Mouse (Mus musculus) hindbrain, embryonic 13.5 days (tissue): Measurements from ENCODE around the gene Cdc42se2. TPM values are rescaled to one million over a fixed set of nuclear protein-coding genes. Genes with fewer than 3 reads are reported as not detected.

Source experiments
- ATAC-seq: fragments of 200-750 bp; cut with Nextera tagmentation; 2 replicates; pipeline ENCODE4 v1.8.0; 2017; ENCODE audit warnings: moderate TSS enrichment; ENCODE audit not compliant: low FRiP score
- H3K27ac ChIP-seq: fragments of 300-500 bp; sonication (generic); 2 replicates; pipeline ENCODE4 v1.5.1; 2015; ENCODE audit warnings: inconsistent platforms, mild to moderate bottlenecking, moderate library complexity
- H3K27me3 ChIP-seq: fragments of 300-500 bp; sonication (generic); 2 replicates; pipeline ENCODE4 v1.6.1; 2015; ENCODE audit warnings: mild to moderate bottlenecking, inconsistent platforms
- H3K36me3 ChIP-seq: fragments of 300-500 bp; sonication (generic); 2 replicates; pipeline ENCODE4 v1.6.1; 2015; ENCODE audit warnings: mild to moderate bottlenecking, inconsistent platforms
- H3K4me1 ChIP-seq: fragments of 300-500 bp; sonication (generic); replicated peaks from 2 replicates; pipeline ENCODE4 v1.6.1; 2015; ENCODE audit warnings: inconsistent platforms
- H3K4me2 ChIP-seq: fragments of 300-500 bp; sonication (generic); 2 replicates; pipeline ENCODE4 v1.6.1; 2015; ENCODE audit warnings: inconsistent platforms, mild to moderate bottlenecking, moderate library complexity
- H3K4me3 ChIP-seq: fragments of 300-500 bp; sonication (generic); 2 replicates; pipeline ENCODE4 v1.5.1; 2015; ENCODE audit warnings: mild to moderate bottlenecking, inconsistent platforms
- H3K9ac ChIP-seq: fragments of 300-500 bp; sonication (generic); 2 replicates; pipeline ENCODE4 v1.6.1; 2015; ENCODE audit warnings: mild to moderate bottlenecking, inconsistent platforms
- H3K9me3 ChIP-seq: fragments of 300-500 bp; sonication (generic); 2 replicates; pipeline ENCODE4 v1.6.1; 2016; ENCODE audit warnings: inconsistent platforms
- WGBS: fragments of 180-500 bp; shearing (Covaris S2); methylation state at CpG from one replicate; pipeline ENCODE4 v1.1.7; 2015; 5-methylcytosine and 5-hydroxymethylcytosine counted together
- polyA plus RNA-seq: library from polyadenylated mRNA; unstranded; fragments of >200 nt; fragmentation: Nextera tagmentation; extraction: Ambion mirVana; gene quantifications from 2 replicates; pipeline ENCODE4 v1.2.1, GENCODE M21; 2015

Gene Cdc42se2
- polyA plus RNA-seq, 1 experiment from 2014 or later = 162 TPM

DNA sequence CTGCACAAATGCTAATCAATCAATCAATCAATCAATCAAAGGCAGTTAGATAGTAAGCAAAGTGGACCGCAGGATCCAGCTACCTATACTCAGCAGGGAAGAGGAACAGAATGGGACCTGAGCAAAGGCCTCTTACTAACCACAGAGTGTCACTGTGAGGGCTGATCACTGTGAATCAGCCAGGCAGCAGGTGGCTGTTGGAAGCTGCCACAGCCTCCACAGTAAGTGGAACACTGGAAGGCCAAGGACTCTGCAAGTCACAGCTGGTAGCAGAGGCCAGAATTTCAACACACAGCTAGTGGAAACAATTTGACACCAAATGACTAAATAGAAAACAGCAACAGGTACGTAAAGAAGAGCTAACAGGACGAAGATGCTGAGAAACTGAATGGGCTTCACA lies 68.9 kb downstream of the Cdc42se2 start:
- Histone ChIP-seq H3K27me3 (no peaks in the 10 kb centered on the region), H3K4me3 (no peak overlapping the region), H3K9me3 (no peaks in the 10 kb centered on the region), H3K27ac (0 out of 2 replicates have a peak overlapping the region, but pooled peaks have one; percentile 40), H3K4me1 (peaks cover 5% of the 10 kb centered on the region; the same call in 1 of the 2 replicates), H3K36me3 (peaks cover 66% of the 10 kb centered on the region), H3K4me2 (no peak overlapping the region), H3K9ac (no peak overlapping the region)
- ATAC-seq = no peak
- 90% methylated on average over 3 of the region's 3 CpGs for WGBS

DNA sequence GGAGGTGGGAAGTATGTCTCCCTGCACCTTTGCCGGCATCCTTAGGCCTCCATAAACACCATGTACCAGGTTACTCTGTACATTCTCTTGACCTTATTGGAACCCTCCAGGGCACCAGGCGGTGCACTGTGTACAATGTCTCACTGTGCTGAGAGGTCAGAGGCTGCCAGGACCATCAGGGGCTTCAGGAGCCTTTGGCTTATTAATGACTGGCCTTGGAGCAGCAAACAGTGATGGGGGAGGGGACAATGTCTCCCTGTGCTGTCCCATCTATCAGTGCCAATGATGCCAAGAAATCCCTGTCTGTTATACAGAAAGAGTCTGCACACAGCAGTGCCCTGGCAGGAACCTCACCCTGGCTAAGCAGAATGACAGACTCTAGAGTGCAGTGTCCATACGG lies 69.6 kb downstream of the Cdc42se2 start:
- WGBS = 73% methylated on average over 3 of the region's 3 CpGs
- no peak for ATAC-seq

DNA sequence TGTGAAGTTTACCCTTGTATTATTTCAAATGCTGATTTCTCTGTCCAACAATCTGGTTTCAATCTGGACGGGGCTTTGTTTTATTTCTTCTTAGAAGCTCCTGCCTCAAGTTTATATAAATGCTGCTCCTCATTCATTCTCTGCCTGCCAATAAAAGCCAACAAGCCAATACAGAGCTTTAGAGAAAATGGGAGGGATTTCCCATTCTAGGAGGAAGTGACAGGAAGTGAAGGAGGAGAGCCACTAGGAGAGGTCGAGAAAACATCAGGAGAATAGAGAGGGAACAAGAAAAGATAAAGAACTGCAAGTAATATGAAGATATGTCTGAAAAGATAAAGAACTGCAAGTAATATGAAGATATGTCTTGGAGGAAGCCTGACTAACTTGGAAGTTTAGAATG lies 74.6 kb downstream of the Cdc42se2 start:
- 88% methylated on average over 2 of the region's 2 CpGs for WGBS
- no peaks in the 10 kb centered on the region for H3K9me3 ChIP-seq

More for the DNA sequence above, 69.6 kb downstream of the Cdc42se2 start:
- Histone ChIP-seq H3K27me3 (no peaks in the 10 kb centered on the region), H3K4me1 (peaks cover 5% of the 10 kb centered on the region; the same call in 1 of the 2 replicates), H3K4me3 (no peak overlapping the region), H3K27ac (peak overlapping the region; percentile 40; the same call in 1 of the 2 replicates), H3K4me2 (no peak overlapping the region), H3K36me3 (peaks cover 59% of the 10 kb centered on the region), H3K9me3 (no peaks in the 10 kb centered on the region), H3K9ac (no peak overlapping the region)

DNA sequence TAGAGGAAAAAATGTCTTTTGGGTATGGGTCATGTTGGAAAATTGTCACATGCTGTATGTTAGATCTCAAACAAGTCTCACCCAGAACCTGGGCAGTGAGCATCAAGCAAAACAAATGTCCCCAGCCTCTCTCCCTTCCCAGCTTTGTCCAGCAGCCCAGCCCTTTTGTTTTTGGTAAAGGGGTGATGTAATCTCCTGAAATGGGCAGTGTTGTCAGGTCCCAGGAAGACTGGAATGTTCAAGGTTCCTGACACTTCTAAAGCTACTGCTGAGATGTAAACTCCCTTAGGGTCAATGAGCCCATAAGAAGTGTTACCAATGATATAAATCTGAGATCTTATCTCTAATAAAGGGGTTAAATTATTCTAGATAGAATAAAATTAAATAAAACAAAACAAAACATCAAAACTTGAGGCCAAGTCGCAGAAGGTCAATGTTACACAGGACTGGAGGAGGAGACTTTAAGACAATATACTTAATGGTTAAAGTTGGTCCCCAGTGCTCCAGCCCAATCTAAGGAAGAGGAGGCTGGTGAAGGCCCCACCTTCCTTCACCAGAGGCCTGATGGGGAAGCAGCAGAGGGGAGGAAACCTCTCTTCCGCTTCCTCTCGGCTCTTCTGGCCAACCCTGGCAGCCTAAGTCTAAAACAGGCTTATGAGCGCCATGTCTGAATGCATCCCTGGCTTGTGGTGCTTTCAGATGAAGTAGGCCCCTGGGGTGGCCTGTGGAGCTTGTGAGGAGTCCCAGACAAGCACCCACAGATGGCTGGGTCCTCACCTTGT lies 76.8 kb downstream of the Cdc42se2 start:
- Histone ChIP-seq H3K4me2 (no peak overlapping the region), H3K9me3 (no peaks in the 10 kb centered on the region), H3K27ac (no peak overlapping the region), H3K36me3 (peaks cover 12% of the 10 kb centered on the region), H3K9ac (no peak overlapping the region), H3K4me3 (no peak overlapping the region), H3K27me3 (no peaks in the 10 kb centered on the region), H3K4me1 (no peaks in the 10 kb centered on the region)
- WGBS = 82% methylated on average over 4 of the region's 4 CpGs
- no peak for ATAC-seq

More for the DNA sequence above, 74.6 kb downstream of the Cdc42se2 start:
- no peak for ATAC-seq
- H3K4me2 ChIP-seq = no peak overlapping the region
- no peaks in the 10 kb centered on the region for H3K27me3 ChIP-seq
- peaks cover 28% of the 10 kb centered on the region for H3K36me3 ChIP-seq
- no peak overlapping the region for H3K4me3 ChIP-seq
- H3K27ac ChIP-seq = no peak overlapping the region
- no peak overlapping the region for H3K9ac ChIP-seq
- no peaks in the 10 kb centered on the region for H3K4me1 ChIP-seq

DNA sequence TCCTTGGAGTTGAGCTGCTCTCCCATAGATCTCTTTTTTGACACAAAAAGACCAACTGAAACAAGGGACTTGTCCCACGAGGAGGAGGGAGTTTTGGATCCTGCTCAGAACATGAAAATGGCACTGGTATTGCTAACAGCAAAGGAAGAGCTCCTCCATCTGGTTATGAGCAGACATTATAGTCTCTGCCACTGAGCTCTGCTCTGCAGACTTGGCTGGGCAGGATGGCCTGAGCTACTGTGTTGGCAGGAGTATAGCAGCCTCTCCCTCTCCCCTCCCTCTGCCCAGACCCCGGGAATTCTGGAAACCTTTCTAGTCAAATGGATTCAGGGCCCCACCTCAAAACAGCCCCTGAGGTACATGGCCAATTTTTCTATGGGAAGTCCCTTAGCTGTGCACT lies 77.8 kb downstream of the Cdc42se2 start:
- no peak overlapping the region for H3K9ac ChIP-seq
- no peaks in the 10 kb centered on the region for H3K9me3 ChIP-seq
- no peaks in the 10 kb centered on the region for H3K27me3 ChIP-seq
- 77% methylated on average over 2 of the region's 2 CpGs for WGBS
- H3K4me2 ChIP-seq = no peak overlapping the region
- H3K4me3 ChIP-seq = no peak overlapping the region
- no peaks in the 10 kb centered on the region for H3K4me1 ChIP-seq
- no peak for ATAC-seq
- H3K36me3 ChIP-seq = peaks cover 8% of the 10 kb centered on the region; the same call in 1 of the 2 replicates
- H3K27ac ChIP-seq = no peak overlapping the region

DNA sequence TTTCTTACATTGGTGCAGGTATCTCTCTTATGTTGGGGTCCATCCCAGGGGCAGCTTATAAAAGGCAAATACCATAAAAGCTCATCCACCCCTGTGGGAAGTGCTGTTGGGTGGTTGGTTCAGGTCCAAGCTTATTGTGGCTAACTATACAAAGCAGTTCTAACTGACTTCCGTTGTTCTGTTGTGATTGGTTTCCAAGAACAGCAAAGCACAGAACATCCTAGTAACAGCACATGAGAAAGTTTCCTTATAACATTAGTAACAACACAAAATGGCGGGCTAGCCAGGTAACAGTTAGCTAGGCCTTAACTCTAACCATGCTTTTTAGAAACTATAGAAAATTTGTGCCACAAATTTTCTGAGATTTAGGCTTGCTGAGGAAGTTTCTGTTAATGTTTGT lies 79.3 kb downstream of the Cdc42se2 start:
- no peaks in the 10 kb centered on the region for H3K9me3 ChIP-seq
- H3K4me3 ChIP-seq = no peak overlapping the region
- no peaks in the 10 kb centered on the region for H3K27me3 ChIP-seq
- H3K9ac ChIP-seq = no peak overlapping the region
- H3K4me1 ChIP-seq = no peaks in the 10 kb centered on the region
- no peak overlapping the region for H3K4me2 ChIP-seq
- 95% methylated on average over 2 of the region's 2 CpGs for WGBS
- no peak for ATAC-seq
- H3K27ac ChIP-seq = no peak overlapping the region
- H3K36me3 ChIP-seq = peaks cover 8% of the 10 kb centered on the region; the same call in 1 of the 2 replicates

DNA sequence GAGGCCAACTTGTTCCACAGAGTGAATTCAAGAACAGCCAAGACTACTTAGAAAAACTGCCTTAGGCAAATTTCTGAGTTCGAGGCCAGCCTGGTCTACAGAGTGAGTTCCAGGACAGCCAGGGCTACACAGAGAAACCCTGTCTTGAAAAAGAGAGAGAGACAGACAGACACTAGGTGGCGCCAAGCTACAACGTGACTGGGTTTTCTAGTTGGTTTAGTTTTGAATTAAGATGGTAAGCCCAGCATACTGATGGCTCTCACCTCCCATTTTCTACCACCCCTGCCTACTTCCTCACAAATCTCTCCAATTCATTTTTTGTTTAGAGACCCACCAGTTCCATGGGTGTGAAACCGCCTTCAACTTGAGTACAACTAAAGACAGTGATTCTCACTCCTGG lies 84.2 kb downstream of the Cdc42se2 start:
- Histone ChIP-seq H3K4me3 (no peak overlapping the region), H3K27ac (no peak overlapping the region), H3K9me3 (no peaks in the 10 kb centered on the region), H3K4me2 (no peak overlapping the region), H3K36me3 (peaks cover 8% of the 10 kb centered on the region; the same call in 1 of the 2 replicates), H3K27me3 (no peaks in the 10 kb centered on the region), H3K4me1 (no peaks in the 10 kb centered on the region), H3K9ac (no peak overlapping the region)
- ATAC-seq = no peak
- 33% methylated on average over 4 of the region's 4 CpGs for WGBS

DNA sequence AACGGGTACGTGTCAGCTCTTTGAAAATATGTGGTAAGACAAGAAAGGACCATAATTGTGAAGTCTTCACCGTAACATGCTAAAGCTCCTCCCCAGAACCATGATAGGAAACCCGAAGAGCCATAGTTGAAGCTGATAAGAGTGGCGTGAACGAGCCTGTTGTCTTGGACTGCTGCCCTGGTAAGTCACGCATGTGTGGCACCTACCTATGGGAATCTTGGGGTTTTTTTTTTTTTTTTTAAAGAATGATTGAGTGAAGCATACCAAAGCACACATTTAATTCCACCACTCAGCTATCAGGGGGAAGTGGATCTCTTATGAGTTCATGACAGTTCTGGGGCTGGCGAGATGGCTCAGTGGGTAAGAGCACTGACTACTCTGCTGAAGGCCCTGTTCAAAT lies 85.6 kb downstream of the Cdc42se2 start:
- no peak overlapping the region for H3K9ac ChIP-seq
- no peak overlapping the region for H3K4me3 ChIP-seq
- H3K36me3 ChIP-seq = peaks cover 15% of the 10 kb centered on the region; the same call in 1 of the 2 replicates
- H3K9me3 ChIP-seq = no peaks in the 10 kb centered on the region
- no peak for ATAC-seq
- H3K27me3 ChIP-seq = no peaks in the 10 kb centered on the region
- 94% methylated on average over 8 of the region's 8 CpGs for WGBS
- H3K4me1 ChIP-seq = no peaks in the 10 kb centered on the region
- H3K27ac ChIP-seq = no peak overlapping the region
- no peak overlapping the region for H3K4me2 ChIP-seq

DNA sequence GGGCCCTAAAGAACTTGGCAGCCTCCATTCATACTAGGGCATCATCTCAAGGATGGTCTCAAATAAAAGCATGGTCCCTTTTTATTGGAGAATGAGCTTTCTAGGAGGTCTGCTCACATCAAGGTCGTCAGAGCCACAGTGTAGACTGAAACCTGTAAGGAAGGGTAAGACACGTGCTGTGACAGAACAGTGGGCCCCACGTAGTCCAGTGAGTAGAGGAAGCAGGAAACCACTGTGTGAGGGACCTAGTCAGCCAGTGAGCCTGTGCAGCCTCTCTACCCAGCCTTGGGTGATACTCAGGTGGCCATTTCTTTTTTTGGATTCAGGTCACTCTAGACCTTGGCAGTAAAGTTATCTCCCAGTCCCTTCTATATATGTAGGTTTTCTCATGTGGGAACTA lies 87.5 kb downstream of the Cdc42se2 start:
- Histone ChIP-seq H3K4me3 (no peak overlapping the region), H3K27me3 (no peaks in the 10 kb centered on the region), H3K36me3 (peaks cover 33% of the 10 kb centered on the region), H3K4me1 (no peaks in the 10 kb centered on the region), H3K4me2 (no peak overlapping the region), H3K9me3 (no peaks in the 10 kb centered on the region), H3K9ac (no peak overlapping the region), H3K27ac (no peak overlapping the region)
- ATAC-seq = no peak
- 88% methylated on average over 3 of the region's 3 CpGs for WGBS

DNA sequence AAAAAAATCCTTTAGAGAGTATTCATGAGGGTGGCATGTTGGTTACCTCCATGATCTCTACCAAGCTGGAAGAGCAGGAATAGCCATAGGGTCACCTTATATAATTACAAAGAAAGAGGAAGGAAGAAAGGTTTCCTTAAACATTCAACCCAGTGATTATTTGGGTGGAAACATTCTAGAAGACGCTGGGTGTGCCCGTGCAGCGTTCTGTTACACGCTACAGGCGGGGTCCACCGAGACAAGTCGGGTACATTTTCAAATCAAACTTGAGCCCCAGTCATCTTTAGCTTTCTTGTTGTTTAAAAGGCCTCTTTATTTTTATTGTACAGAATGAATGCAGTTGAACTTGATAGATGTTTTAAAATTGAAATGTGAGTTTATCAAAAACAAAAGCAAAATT lies 88.8 kb downstream of the Cdc42se2 start:
- no peaks in the 10 kb centered on the region for H3K27me3 ChIP-seq
- H3K4me1 ChIP-seq = no peaks in the 10 kb centered on the region
- H3K27ac ChIP-seq = no peak overlapping the region
- no peak for ATAC-seq
- H3K4me2 ChIP-seq = no peak overlapping the region
- WGBS = 93% methylated on average over 7 of the region's 7 CpGs
- H3K36me3 ChIP-seq = peaks cover 44% of the 10 kb centered on the region
- H3K9me3 ChIP-seq = no peaks in the 10 kb centered on the region
- H3K9ac ChIP-seq = no peak overlapping the region
- no peak overlapping the region for H3K4me3 ChIP-seq

DNA sequence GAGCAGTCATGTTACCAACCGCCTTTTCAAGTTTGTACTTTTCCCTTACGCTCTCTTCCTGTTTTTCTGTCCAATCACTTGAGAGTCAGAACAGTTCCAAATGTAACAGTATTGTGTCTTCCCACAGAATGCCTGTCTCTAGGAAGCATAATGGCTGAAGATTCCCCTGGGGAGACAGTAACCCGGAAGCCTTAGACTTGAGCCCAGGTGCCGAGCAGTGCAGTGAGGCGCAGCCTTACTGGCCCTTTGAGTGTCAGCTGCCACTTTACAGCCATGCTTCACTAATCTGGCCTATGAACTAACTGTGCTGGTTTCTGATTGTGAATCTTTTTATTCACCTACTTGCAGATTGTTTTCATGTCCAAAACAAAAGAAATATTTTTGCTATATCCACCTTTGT lies 89.9 kb downstream of the Cdc42se2 start:
- Histone ChIP-seq H3K27ac (no peak overlapping the region), H3K36me3 (peaks cover 48% of the 10 kb centered on the region), H3K9me3 (no peaks in the 10 kb centered on the region), H3K27me3 (no peaks in the 10 kb centered on the region), H3K4me3 (no peak overlapping the region), H3K4me2 (no peak overlapping the region), H3K4me1 (no peaks in the 10 kb centered on the region), H3K9ac (no peak overlapping the region)
- ATAC-seq = no peak
- WGBS = 68% methylated on average over 5 of the region's 5 CpGs

DNA sequence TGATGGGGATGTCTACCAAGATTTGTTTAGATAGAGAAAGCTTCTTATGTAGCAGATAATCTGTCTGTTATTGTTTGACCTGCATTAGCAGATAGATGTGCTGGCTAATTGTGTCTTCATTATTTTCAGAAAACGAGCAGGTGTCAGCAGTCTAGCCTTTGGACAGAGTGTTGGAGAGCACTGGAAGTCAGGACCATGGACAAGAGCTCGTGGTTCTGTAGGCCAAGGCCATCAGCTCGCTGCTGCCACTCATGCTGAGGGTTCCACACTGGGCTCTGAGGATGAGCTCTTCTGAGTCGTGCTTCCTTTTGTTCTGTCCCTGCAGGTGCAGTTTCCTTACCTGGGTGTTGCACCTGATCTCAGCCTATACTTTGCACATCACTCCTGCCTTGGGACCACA lies 91.5 kb downstream of the Cdc42se2 start:
- Histone ChIP-seq H3K36me3 (peaks cover 56% of the 10 kb centered on the region), H3K9ac (no peak overlapping the region), H3K4me3 (no peak overlapping the region), H3K9me3 (no peaks in the 10 kb centered on the region), H3K4me2 (no peak overlapping the region), H3K27me3 (no peaks in the 10 kb centered on the region), H3K4me1 (no peaks in the 10 kb centered on the region), H3K27ac (no peak overlapping the region)
- no peak for ATAC-seq
- 74% methylated on average over 4 of the region's 4 CpGs for WGBS

DNA sequence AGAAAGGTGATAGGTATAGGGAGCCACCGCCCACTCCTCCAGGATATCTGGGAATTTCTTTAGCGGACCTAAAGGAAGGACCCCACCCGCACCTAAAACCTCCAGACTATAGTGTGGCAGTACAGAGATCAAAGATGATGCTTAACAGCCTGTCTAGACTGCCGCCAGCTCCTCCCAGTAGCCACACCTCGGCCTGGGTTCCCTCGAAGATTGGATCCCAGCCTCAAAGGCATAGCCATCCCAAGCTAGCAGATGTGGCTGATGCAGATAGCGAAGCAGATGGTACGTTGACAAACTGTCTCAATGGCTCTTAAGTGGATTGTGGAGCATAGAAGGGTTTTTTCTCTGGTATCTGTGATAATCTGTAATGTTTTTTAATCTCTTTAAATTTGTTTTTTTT lies 93.2 kb downstream of the Cdc42se2 start:
- H3K4me1 ChIP-seq = no peaks in the 10 kb centered on the region
- no peak overlapping the region for H3K27ac ChIP-seq
- H3K4me3 ChIP-seq = no peak overlapping the region
- H3K9ac ChIP-seq = no peak overlapping the region
- 86% methylated on average over 8 of the region's 8 CpGs for WGBS
- no peak overlapping the region for H3K4me2 ChIP-seq
- H3K27me3 ChIP-seq = no peaks in the 10 kb centered on the region
- H3K36me3 ChIP-seq = peaks cover 65% of the 10 kb centered on the region
- H3K9me3 ChIP-seq = no peaks in the 10 kb centered on the region
- no peak for ATAC-seq
